Mouse (Mus musculus) kidney, embryonic 16.5 days (tissue): Measurements from ENCODE around the gene Fam171a2. TPM values are rescaled to one million over a fixed set of nuclear protein-coding genes. Genes with fewer than 3 reads are reported as not detected.

ENCODE experiments used
- ATAC-seq: fragments of 200-750 bp; cut with Nextera tagmentation; 2 replicates; pipeline ENCODE4 v1.8.0; 2017; ENCODE audit warnings: moderate TSS enrichment; ENCODE audit not compliant: low FRiP score, low TSS enrichment
- H3K27ac ChIP-seq: fragments of 300-500 bp; sonication (generic); 2 replicates; pipeline ENCODE4 v1.5.1; 2014; ENCODE audit warnings: low read length
- H3K27me3 ChIP-seq: fragments of 300-500 bp; sonication (generic); 2 replicates; pipeline ENCODE4 v1.6.1; 2014; ENCODE audit warnings: low read length, control low read depth, mixed read lengths; ENCODE audit not compliant: insufficient read depth
- H3K36me3 ChIP-seq: fragments of 300-500 bp; sonication (generic); 2 replicates; pipeline ENCODE4 v1.6.1; 2014; ENCODE audit warnings: low read length, control low read depth, mixed read lengths; ENCODE audit not compliant: insufficient read depth
- H3K4me1 ChIP-seq: fragments of 300-500 bp; sonication (generic); 2 replicates; pipeline ENCODE4 v1.6.1; 2014; ENCODE audit warnings: low read length, control low read depth, mixed read lengths; ENCODE audit not compliant: insufficient read depth
- H3K4me2 ChIP-seq: fragments of 300-500 bp; sonication (generic); replicated peaks from 2 replicates; pipeline ENCODE4 v1.6.1; 2014; ENCODE audit warnings: low read depth, low read length
- H3K4me3 ChIP-seq: fragments of 300-500 bp; sonication (generic); 2 replicates; pipeline ENCODE4 v1.5.1; 2014; ENCODE audit warnings: mild to moderate bottlenecking, low read length
- H3K9ac ChIP-seq: fragments of 300-500 bp; sonication (generic); replicated peaks from 2 replicates; pipeline ENCODE4 v1.6.1; 2014; ENCODE audit warnings: low read length
- H3K9me3 ChIP-seq: fragments of 300-500 bp; sonication (generic); 2 replicates; pipeline ENCODE4 v1.6.1; 2016; ENCODE audit warnings: low read length, control low read depth
- WGBS: fragments of 180-500 bp; shearing (Covaris S2); extraction: QIAGEN DNeasy Blood & Tissue Kit; methylation state at CpG from one replicate; pipeline ENCODE4 v1.1.7; 2014; 5-methylcytosine and 5-hydroxymethylcytosine counted together
- polyA plus RNA-seq: library from polyadenylated mRNA; unstranded; fragments of >200 nt; fragmentation: Nextera tagmentation; extraction: Ambion mirVana; gene quantifications from 2 replicates; pipeline ENCODE4 v1.2.1, GENCODE M21; 2015

Fam171a2 gene
- polyA plus RNA-seq, 1 experiment from 2014 or later = 5.3 TPM

- WGBS = 81% methylated on average over 10 of the region's 10 CpGs
Measured at GRCm38 (mm10) chr11:102436471-102436790, 11.1 kb downstream of the Fam171a2 start.

GRCm38 (mm10) chr11:102435754-102436470, 11.6 kb downstream of the Fam171a2 start:
- WGBS = 88% methylated on average over 18 of the region's 18 CpGs
- no peaks in the 10 kb centered on the region for H3K27me3 ChIP-seq
- no peaks in the 10 kb centered on the region for H3K9me3 ChIP-seq
- no peak overlapping the region for H3K4me3 ChIP-seq
- H3K4me1 ChIP-seq = peaks cover 34% of the 10 kb centered on the region
- H3K36me3 ChIP-seq = peaks cover 44% of the 10 kb centered on the region
- ATAC-seq = no peak
- no peak overlapping the region for H3K4me2 ChIP-seq
- no peak overlapping the region for H3K27ac ChIP-seq
- H3K9ac ChIP-seq = no peak overlapping the region

More at GRCm38 (mm10) chr11:102436471-102436790, 11.1 kb downstream of the Fam171a2 start:
- Histone ChIP-seq H3K27me3 (no peaks in the 10 kb centered on the region), H3K9me3 (no peaks in the 10 kb centered on the region), H3K9ac (no peak overlapping the region), H3K27ac (no peak overlapping the region), H3K4me3 (no peak overlapping the region), H3K4me2 (no peak overlapping the region), H3K36me3 (peaks cover 48% of the 10 kb centered on the region), H3K4me1 (peaks cover 30% of the 10 kb centered on the region)
- no peak for ATAC-seq

GRCm38 (mm10) chr11:102434816-102435705, 12.4 kb downstream of the Fam171a2 start:
- H3K9ac ChIP-seq = no peak overlapping the region
- no peak overlapping the region for H3K4me3 ChIP-seq
- no peak overlapping the region for H3K4me2 ChIP-seq
- no peaks in the 10 kb centered on the region for H3K9me3 ChIP-seq
- peaks cover 34% of the 10 kb centered on the region for H3K4me1 ChIP-seq
- H3K27me3 ChIP-seq = no peaks in the 10 kb centered on the region
- WGBS = 92% methylated on average over 11 of the region's 11 CpGs
- H3K36me3 ChIP-seq = peaks cover 39% of the 10 kb centered on the region
- no peak for ATAC-seq
- H3K27ac ChIP-seq = no peak overlapping the region

GRCm38 (mm10) chr11:102434406-102434805, 13.1 kb downstream of the Fam171a2 start:
- ATAC-seq = no peak

GRCm38 (mm10) chr11:102433866-102434265, 13.6 kb downstream of the Fam171a2 start:
- Histone ChIP-seq H3K9ac (no peak overlapping the region), H3K27ac (no peak overlapping the region), H3K27me3 (no peaks in the 10 kb centered on the region), H3K4me2 (no peak overlapping the region), H3K4me1 (peaks cover 40% of the 10 kb centered on the region), H3K9me3 (no peaks in the 10 kb centered on the region), H3K36me3 (peaks cover 27% of the 10 kb centered on the region), H3K4me3 (no peak overlapping the region)
- WGBS = 87% methylated on average over 7 of the region's 7 CpGs
- no peak for ATAC-seq

More at GRCm38 (mm10) chr11:102434406-102434805, 13.1 kb downstream of the Fam171a2 start:
- Histone ChIP-seq H3K9ac (no peak overlapping the region), H3K4me1 (peaks cover 40% of the 10 kb centered on the region), H3K27me3 (no peaks in the 10 kb centered on the region), H3K9me3 (no peaks in the 10 kb centered on the region), H3K27ac (no peak overlapping the region), H3K36me3 (peaks cover 32% of the 10 kb centered on the region), H3K4me2 (no peak overlapping the region), H3K4me3 (no peak overlapping the region)
- WGBS = 11% methylated on average over 7 of the region's 7 CpGs

GRCm38 (mm10) chr11:102432896-102433295, 14.6 kb downstream of the Fam171a2 start:
- H3K27ac ChIP-seq = no peak overlapping the region
- H3K9me3 ChIP-seq = no peaks in the 10 kb centered on the region
- H3K27me3 ChIP-seq = no peaks in the 10 kb centered on the region
- peaks cover 26% of the 10 kb centered on the region for H3K36me3 ChIP-seq
- ATAC-seq = no peak
- H3K9ac ChIP-seq = no peak overlapping the region
- no peak overlapping the region for H3K4me3 ChIP-seq
- peaks cover 31% of the 10 kb centered on the region for H3K4me1 ChIP-seq
- H3K4me2 ChIP-seq = no peak overlapping the region
- 88% methylated on average over 6 of the region's 6 CpGs for WGBS

GRCm38 (mm10) chr11:102432115-102432843, 15.2 kb downstream of the Fam171a2 start:
- H3K4me2 ChIP-seq = 0 out of 2 replicates have a peak overlapping the region, but pooled peaks have one; percentile 18
- no peak for ATAC-seq
- no peak overlapping the region for H3K27ac ChIP-seq
- H3K27me3 ChIP-seq = no peaks in the 10 kb centered on the region
- peaks cover 25% of the 10 kb centered on the region for H3K4me1 ChIP-seq
- WGBS = 63% methylated on average over 16 of the region's 16 CpGs
- no peak overlapping the region for H3K4me3 ChIP-seq
- no peaks in the 10 kb centered on the region for H3K9me3 ChIP-seq
- peaks cover 26% of the 10 kb centered on the region for H3K36me3 ChIP-seq
- H3K9ac ChIP-seq = 0 out of 2 replicates have a peak overlapping the region, but pooled peaks have one; percentile 41

GRCm38 (mm10) chr11:102431728-102432114, 15.8 kb downstream of the Fam171a2 start:
- Histone ChIP-seq H3K4me1 (peaks cover 20% of the 10 kb centered on the region), H3K27me3 (no peaks in the 10 kb centered on the region), H3K36me3 (peaks cover 26% of the 10 kb centered on the region), H3K27ac (no peak overlapping the region), H3K4me2 (0 out of 2 replicates have a peak overlapping the region, but pooled peaks have one; percentile 18), H3K9ac (no peak overlapping the region), H3K9me3 (no peaks in the 10 kb centered on the region), H3K4me3 (no peak overlapping the region)
- no peak for ATAC-seq
- 92% methylated on average over 3 of the region's 3 CpGs for WGBS

GRCm38 (mm10) chr11:102431018-102431645, 16.4 kb downstream of the Fam171a2 start:
- Histone ChIP-seq H3K9me3 (no peaks in the 10 kb centered on the region), H3K9ac (peak overlapping the region; percentile 74), H3K27me3 (no peaks in the 10 kb centered on the region), H3K4me1 (peaks cover 20% of the 10 kb centered on the region), H3K36me3 (peaks cover 21% of the 10 kb centered on the region), H3K4me2 (peak overlapping the region; percentile 95), H3K4me3 (peak overlapping the region; percentile 82), H3K27ac (peak overlapping the region; percentile 90)
- peak; percentile 39; the same call in 1 of the 2 replicates for ATAC-seq
- WGBS = 0% methylated on average over 7 of the region's 7 CpGs
